Mouse (Mus musculus) heart, adult 11 months (tissue): Measurements from ENCODE around the gene Rnaseh2b.
A peak's percentile ranks its signal among the peaks of the same experiment; 100 is the strongest.

Experiments
- DNase-seq: peaks from one replicate; pipeline ENCODE4 v3.0.0; 2022

Gene Rnaseh2b

DNA sequence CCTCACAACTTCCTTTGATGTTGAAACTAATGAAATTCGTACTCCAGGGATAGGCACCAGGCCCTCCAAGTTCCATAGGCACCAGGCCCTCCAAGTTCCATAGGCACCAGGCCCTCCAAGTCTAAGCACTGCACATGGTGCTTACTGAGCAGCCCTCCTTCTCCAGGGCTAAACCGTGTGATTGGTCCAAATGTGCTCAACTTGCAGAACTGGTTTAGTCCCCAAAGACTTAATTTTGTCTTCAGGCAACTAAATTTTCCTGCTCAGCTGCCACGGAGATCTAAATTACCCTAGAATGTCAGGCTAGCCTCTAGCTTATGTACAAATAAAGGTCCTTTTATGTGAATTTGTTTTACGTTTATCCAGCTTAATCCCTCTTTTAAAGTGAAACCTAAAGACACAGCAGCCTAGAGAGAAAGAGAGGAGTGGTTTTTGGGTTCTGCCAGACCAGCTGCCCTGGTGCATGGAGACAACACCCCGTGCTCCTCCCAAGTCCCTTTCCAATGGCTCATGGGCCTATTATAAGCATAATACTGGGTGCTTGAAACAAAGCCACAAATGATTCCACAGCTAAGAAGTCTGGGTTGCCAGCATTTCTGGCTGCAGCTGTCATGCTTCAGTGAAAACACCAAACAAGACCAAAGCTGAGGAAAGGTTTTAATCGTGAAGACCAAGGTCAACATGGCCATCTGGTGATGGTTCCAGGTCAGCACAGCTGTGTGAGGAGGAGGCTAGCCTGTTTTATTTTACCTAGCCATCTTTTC is 30.4 kb downstream of the Rnaseh2b start:
- DNase-seq, result peak; percentile 90

DNA sequence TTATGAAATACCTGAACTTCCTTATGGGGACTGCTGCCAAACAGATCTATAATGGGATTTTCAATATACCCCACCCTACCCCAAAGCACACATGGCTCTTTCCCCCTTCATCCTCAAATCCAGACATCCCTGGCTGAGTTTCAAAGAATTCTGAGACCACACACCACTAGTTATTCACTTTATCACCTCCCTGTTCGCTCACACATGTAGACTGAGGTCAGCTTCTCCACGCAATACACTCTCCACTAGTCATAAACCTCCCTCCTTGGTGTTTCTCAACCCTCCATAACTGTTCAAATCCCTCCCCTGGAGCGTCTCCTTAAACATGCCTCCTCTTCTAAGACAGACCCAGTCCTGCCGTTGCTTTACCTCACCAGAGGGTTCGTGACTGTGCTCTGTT is 31.1 kb downstream of the Rnaseh2b start:
- peak; percentile 75 for DNase-seq

DNA sequence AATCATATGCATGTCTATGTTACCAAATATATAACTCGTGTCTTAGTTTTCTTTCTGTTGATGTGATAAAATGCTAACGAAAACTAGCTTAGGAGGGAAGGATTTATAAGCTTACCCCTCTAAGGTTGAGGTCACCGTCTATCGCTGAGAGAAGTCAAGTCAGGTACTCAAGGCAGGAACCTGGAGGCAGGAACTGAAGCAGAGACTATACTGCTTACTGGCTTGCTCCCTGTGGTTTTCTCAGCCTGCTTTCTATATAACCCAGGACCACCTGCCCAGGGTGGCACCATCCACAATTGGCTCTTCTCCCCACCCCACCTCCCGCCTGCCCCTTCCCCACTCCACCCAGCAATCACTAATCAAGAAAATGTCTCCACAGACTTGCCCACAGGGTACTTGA is 32.6 kb downstream of the Rnaseh2b start:
- DNase-seq, result peak; percentile 72

DNA sequence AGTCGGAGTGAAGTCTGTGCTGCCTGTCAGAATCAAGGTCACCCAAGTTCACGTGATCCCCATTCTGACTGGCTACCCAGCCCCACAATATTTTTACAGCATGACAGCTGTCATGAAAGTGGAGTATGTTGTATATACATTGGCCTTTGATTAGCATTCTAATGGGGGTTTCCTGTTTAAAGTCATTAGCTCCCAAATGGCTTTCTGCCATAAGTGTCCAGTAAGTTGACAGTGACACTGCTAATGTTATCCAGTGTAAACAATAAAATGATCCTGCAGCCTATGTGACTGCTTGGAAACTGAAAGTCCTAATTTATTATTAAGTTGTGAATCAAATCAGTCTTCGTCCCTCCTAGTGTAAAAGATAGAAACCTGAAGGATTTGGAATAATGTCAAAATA is 33.6 kb downstream of the Rnaseh2b start:
- peak; percentile 10 for DNase-seq

DNA sequence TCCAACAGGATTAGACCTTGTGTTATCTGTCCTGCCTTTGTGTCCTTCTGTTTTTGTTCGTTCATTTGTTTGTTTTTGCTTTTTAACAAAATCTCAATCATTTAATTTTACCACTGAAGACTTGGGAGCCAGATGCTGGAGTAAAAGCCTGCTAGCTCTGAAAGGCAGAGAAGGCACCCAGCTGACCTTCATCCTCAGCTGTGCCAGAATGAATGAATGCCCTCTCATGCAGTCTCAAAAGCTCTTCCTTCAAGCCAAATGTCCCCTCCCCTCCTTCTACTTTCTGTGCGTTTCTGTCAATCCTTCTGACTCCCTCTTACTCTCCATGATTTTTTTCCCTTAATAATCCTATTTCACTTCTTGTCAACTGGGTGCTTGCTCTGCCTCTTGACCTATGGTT is 34.8 kb downstream of the Rnaseh2b start:
- DNase-seq, result no peak

DNA sequence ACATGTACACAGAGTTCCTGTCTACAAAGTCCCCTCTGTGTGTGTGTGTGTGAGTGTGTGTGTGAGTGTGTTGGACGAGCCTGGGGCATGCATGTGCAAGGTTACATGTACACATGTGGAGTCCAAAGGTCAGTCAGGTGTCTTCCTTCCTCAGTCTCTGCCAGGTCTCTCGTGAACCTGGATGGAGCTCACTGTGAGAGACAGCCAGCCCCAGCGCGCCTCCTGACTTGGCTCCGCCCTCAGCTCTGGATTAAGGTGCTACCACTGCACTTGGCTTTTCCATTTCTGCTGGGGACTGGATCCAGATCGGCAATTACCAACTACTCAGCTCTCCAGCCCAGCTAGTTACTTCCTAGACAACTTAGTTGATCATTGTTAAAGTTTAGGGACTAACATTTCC is 36.2 kb downstream of the Rnaseh2b start:
- peak; percentile 82 for DNase-seq

DNA sequence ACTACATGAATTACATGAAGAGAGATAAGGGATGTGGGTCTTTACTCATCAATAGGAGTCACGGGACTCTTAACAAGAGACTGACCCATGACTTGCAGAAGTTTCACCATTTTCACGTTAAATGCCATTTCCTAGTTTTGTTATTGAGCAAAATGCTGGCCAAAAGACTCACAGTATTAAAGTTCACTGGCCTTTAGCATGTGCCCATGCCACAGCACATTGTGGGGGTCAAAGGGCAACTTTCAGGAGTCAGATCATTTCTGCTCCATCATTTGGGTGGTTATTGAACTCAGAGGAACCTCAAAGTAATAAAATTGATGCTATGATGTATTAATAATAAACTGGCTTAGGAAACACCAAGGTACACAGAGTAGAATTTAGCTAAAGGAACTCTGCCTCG is 37.2 kb downstream of the Rnaseh2b start:
- DNase-seq, result peak; percentile 9

DNA sequence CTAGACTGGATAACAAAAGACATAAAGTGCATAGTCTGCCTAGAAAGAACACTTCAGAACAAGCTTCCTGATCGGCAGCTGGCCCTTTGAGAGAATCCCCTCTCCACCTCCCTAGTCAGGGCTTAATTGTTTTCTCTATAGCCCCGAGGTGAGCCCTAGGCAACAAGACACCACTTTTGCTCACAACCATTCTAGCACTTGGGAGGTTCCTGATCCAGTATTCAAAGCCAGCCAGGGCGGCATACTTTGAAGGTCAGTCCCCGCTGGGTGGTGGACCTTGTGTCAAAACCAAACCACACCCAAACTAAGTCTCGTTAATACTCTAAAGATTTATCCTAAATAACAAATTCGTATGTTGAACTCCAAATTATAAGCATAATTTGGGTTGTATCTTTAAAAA is 39.1 kb downstream of the Rnaseh2b start:
- DNase-seq, result no peak

DNA sequence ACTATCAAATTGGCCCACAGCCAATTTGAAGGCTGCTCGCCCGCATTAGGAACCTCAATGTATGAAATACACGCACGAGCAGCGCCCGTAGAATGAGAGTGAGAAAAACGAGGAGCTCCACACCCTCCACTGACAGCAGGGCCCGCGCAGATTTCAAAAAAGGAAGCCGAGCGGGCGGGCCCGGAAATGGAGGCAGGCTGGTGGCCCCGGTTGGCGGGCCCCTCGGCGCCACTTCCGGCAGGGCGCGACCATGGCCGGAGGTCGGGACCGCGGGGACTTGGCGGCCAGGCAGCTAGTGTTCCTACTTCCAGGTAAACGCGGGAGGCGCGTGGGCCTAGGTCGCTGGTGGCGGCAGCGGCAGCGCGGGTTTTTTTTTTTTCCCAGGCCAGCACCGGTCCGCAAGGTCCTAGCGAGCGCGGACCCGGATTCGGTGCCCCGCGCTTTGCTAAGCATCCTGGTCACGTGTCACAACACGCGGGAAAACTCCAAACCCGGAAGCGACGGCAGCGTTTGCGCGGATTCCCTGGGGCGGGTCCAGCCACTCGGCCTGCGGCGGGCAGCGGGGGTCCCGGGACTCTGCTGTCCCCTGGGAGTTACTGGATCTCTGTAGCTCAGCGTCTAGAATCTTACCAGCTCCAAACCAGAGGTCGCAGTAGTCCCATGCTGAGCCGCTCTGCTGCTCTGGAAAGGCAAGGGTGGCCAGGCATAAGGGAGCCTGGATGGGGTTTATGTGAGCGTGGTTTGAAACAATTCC is 39.7 kb downstream of the Rnaseh2b start:
- DNase-seq, result peak; percentile 99

DNA sequence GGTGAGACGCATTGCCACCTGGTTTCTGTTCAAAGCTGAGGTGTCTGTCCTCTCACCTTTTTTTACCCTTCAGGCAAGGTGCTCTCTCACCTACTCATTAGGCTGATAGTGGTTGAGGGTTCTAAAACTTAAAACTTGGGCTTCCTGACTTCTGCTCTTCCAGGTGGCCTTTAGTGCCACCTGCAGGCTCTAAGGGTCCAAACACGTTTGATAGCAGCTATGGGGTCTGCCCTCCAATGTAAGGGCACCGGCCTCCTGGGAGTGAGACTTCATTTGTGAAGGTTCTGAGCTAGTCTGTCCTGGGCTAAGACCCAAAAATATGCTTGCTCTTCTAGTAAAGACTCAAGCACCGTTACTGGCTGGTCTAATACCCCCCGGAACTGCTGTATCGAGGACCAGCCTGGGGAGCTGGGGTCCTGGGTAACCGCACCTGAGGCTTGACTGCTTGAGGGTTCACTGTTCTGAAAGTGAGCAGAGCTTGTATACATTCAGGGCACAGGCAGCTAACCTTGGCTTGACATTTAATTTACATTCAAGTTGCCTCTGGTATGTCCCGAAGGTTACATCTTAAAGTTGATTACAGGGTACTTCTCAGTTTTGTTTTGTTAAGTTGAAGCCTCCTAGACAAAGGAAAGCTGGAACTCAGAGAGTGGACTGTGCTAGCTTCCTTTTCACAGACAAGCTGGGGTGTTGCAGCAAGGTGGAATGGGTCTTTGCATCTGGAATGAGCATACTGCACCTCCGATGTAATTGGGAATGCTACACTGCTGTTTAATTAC is 41.7 kb downstream of the Rnaseh2b start:
- DNase-seq, result peak; percentile 85

DNA sequence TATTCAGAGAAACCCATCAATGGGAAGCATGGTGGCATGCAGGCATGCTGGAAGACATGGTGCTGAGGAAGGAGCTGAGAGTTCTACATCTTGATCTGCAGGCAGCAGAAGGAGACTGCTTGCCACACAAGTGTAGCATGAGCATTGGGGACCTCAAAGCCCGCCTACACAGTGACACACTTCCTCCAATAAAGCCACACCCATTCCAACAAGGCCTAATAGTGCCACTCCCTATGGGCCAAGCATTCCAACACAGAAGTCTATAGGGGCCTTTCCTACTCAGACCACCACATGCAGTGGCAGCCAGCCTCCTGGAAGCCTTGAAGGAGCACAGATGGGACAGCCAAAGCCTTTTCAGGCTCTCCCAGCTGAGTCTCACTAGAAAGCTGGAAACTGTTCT is 46.8 kb downstream of the Rnaseh2b start:
- peak; percentile 91 for DNase-seq

DNA sequence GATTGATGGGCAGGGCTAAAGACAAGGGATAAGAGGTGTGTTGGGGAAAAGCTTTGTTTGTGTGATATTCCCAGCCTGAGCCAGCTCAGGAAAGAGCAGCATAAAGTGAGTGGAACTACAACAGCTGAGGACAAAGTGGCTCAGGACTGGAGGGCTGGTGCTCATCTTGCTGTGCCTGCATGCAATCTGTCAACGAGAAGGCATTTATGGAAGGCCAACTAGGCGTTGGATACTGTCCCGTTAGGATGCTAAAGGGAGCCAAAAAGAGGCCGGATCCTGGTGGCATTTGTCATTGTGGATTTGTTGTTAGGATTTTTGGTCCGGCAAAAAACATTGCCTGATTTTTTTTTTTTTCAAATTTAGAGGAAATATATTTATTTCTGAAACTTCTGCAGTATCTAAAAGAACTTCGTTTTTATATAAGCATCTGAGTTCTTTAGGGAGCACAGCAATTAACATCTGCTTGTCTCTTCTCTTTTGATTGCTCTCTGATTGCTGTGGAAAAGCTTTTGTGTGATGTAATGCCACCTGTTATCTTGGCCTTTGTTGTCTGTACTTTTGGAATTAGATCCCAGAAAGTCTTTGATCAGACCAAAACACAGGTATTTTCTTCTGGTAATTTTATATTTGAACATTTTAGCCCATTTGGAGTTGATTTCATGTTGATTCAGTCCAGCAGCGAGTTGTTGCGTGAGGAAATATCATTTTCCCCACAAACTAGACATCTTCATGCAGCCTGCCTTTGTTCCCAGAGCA is 49.7 kb downstream of the Rnaseh2b start:
- peak; percentile 83 for DNase-seq

DNA sequence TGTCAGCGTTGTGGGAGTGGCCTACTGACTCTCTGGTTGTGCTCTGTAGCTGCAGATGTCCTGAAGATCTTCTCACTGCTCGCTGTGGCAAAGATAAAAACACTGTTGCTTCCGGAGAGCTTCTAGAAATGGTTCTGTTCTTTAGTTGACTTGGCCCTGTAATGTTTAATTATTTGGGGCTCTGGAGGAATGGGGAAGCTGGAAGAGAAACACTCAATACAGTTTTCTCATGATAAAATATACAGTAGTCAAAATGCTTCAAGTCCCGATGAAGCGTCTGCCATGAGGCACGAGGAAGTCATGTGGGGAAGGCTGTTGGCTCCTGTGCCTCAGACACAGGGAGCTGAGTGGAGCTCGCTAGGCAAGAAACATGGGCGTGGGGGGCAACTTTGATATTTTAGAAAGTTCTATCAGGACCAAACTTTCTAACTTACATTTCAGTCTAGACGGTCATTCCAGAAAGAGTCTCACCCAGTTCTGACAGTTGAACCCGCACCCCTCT is 50.3 kb downstream of the Rnaseh2b start:
- DNase-seq, result peak; percentile 90

DNA sequence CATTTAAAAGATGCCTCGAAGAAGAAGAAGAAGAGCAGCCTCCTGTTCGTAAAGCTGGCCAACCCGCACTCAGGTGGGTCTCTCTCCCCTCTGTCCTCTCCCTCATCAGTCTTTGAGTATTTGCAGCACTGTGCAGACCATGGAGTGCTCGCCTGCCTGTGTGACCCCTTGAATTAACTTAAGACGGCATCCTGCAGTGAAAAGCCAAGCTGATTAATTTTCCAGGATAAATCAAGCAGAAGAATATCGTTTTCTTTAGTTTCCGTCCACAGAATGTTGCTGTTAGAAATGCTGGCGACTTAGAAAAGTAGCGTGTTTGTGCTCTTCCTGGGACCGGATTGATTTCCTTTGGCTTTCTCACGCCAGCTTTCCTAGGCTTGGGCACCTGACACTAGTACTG is 54.2 kb downstream of the Rnaseh2b start:
- DNase-seq, result peak; percentile 63

DNA sequence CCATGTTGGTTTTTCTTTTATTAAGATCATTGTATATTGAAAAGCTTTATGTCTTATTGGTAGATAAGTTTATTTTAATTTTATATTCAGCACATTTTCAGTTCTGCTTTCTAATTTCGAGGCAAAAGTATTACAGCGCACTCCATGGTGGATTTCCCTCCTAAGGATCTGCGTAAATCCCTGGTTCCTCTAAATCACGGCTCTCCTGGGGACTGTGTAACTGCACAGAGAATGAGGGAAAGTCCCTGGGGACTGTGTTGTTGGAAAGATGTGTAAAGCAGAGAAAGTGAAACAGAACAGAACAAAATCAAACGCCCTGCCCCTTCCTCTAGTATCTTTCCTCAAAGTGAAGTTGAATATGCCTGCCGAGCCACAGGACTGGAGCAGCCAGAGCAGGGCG is 54.7 kb downstream of the Rnaseh2b start:
- peak; percentile 93 for DNase-seq

DNA sequence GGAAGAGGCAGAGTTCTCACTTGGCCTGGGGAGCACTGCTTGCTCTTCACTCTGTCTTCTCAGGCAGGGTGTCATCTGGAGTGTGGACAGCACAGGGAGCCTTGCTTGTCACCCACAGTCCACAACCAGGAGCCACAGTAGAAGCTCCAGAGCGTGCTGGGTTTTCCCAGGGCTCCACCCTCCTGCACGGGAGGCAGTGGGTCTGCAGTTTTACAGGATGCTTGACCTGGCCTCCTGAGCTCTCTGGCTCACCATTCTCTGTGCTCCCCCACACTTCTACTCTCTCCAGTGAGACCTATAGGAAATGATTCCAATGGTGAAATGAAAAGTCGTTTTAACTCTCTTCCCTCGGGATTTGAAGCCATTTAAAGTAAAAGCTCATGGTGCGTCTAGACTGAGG is 57.4 kb downstream of the Rnaseh2b start:
- peak; percentile 85 for DNase-seq

DNA sequence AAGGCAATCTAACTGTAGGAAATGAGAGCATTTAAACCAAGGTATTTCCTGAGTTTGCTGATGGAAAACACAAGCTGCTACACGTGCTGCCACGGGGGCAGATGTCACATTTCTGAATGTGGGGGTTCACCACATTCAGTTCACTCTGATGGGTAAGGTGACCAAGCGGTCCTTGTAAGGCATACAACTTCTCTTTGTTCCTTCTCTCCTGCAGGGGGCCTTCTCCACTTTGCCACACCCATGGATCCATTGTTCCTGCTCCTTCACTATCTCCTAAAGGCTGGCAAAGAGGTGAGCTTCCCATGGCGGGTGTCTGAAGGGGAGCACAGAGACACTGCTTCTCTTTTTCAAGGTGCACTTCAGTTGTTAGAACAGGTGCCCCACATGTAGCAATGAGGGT is 57.8 kb downstream of the Rnaseh2b start:
- DNase-seq, result peak; percentile 85

DNA sequence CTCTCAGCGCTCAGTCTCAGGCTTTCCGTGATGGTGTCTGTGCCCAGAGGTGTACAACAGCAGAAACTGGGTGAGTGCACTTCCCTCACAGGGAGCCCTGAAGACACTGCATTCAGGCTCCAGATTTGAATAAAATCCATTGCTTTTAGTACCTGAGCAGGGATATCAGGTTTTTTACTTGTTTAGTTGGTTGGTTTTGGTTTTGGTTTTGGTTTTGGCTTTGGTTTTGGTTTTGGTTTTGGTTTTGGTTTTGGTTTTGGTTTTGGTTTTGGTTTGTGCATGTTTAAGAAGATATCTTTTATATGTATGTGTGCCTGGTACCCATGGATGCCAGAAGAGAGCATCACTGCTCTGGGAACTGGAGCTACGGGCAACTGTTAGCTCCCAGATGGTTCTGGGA is 58.5 kb downstream of the Rnaseh2b start:
- no peak for DNase-seq

DNA sequence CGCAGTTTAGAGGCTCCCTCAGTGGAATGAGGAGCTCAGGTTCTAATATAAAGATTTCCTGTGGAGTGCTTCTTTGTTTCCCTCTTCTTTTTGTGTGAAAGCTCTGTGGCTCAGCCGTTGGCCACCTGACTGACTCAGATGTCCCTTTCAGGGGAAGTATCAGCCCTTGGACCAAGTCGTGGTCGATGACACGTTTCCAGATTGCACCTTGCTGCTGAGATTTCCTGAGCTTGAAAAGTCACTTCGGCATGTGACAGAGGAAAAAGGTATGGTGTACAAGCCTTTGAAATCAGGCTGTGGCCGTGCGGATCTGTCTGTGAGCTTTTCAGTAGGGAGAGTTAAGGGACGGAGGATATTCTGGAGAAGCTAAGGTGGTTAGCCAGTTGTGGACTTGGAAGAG is 61.0 kb downstream of the Rnaseh2b start:
- DNase-seq, result peak; percentile 76

DNA sequence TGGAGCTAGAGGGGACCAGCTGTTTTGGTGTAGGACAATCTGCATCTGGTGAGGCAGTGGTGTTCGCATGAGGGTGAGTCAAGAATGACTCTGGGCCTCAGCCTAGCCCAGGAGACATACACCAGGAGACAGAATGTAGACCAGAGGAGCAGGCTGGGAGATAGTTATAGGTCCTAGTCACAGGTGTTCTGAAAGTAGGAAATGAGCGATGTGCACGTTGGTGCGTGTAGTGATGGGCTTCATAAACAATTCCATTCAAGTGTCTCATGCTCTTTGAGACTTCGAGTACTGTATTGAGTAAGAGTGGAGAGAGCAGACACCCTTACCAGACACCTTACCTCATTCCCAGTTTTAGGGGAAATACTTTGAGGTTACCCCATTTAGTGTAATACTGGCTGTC is 61.4 kb downstream of the Rnaseh2b start:
- DNase-seq, result no peak

DNA sequence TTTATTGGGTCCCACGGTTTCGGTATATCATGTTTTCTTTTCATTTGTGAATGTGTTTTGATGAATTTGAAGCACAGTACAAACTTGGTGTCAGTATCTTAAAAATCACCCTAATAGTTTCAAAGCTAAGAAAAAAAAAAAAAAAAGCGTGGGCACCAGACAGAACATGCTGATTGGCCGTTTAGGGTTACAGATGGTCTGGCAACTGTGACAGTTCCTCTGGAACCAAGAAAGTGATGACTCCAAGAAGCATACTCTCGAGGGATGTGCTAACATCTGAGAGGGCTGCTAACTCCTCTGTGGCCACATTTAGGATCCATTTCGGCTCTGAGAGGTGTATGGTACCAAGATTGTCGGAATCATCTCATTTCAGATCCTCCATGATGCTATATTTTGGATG is 62.8 kb downstream of the Rnaseh2b start:
- DNase-seq, result peak; percentile 59

DNA sequence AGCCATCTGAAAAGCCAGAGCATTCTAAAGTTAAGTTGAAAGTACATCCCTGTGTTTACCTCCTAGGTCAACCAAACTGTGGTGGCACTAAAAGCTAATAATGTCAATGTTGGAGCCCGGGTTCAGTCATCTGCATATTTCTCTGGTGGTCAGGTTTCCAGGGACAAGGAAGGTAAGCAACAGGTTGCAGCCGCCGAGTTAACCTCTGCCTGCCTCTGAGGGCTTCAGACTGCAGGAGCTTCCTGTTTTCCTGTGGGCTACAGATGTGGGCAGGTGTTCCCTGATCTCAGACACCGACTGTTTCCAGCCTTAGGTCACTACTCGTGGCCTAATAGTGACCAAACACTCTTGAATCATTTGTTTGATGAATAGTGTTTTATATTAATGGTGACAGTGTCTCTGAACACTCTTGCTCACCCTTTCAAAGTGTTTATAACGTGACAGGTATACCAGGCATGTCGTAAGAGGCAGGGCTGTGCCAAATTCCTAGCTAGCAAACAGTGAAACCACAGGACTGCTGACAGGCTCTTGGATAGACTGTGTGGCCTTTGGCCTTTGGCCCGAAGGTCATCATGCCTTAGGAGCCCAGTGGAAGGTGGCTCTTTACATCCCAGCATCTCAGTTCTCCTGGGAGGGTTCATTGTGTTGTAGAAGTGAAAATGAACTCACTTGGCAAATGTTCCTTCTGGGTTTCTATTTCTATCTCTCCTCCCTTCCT is 69.0 kb downstream of the Rnaseh2b start:
- DNase-seq, result peak; percentile 54
